Mouse (Mus musculus) embryonic facial prominence, embryonic 10.5 days (tissue): ENCODE measurements around the gene Slamf9. TPM values are rescaled to one million over a fixed set of nuclear protein-coding genes. Genes with fewer than 3 reads are reported as not detected.

Experiments
- DNase-seq: peaks from one replicate; pipeline ENCODE4 v3.0.0-alpha.2; 2017; ENCODE audit warnings: low spot score
- H3K27ac ChIP-seq: fragments of 300-500 bp; sonication (generic); replicated peaks from 2 replicates; pipeline ENCODE4 v1.5.1; 2016; ENCODE audit warnings: mild to moderate bottlenecking
- H3K27me3 ChIP-seq: fragments of 300-500 bp; sonication (generic); replicated peaks from 2 replicates; pipeline ENCODE4 v1.6.1; 2016; ENCODE audit warnings: low read depth, mild to moderate bottlenecking; ENCODE audit not compliant: poor library complexity, severe bottlenecking
- H3K36me3 ChIP-seq: fragments of 300-500 bp; sonication (generic); replicated peaks from 2 replicates; pipeline ENCODE4 v1.6.1; 2016; ENCODE audit warnings: mild to moderate bottlenecking, moderate library complexity
- H3K4me1 ChIP-seq: fragments of 300-500 bp; sonication (generic); 2 replicates; pipeline ENCODE4 v1.6.1; 2016
- H3K4me3 ChIP-seq: fragments of 300-500 bp; sonication (generic); 2 replicates; pipeline ENCODE4 v1.5.1; 2016; ENCODE audit warnings: mild to moderate bottlenecking, moderate library complexity
- H3K9me3 ChIP-seq: fragments of 300-500 bp; sonication (generic); 2 replicates; pipeline ENCODE4 v1.6.1; 2016; ENCODE audit warnings: mild to moderate bottlenecking
- WGBS: fragments of 180-500 bp; shearing (Covaris S2); methylation state at CpG from one replicate; pipeline ENCODE4 v1.1.7; 2016; 5-methylcytosine and 5-hydroxymethylcytosine counted together
- polyA plus RNA-seq: library from polyadenylated mRNA; unstranded; fragments of >200 nt; fragmentation: Nextera tagmentation; extraction: Ambion mirVana; gene quantifications from 2 replicates; pipeline ENCODE4 v1.2.1, GENCODE M21; 2016

The Slamf9 gene
- polyA plus RNA-seq, 1 experiment from 2014 or later = not detected

- Histone ChIP-seq H3K9me3 (no peaks in the 10 kb centered on the region), H3K27ac (peak overlapping the region; percentile 40)
- 24% methylated on average over 13 of the region's 13 CpGs for WGBS
Measured at GRCm38 (mm10) chr1:172510421-172510972, 35.3 kb downstream of the Slamf9 start.

GRCm38 (mm10) chr1:172512962-172513361 is 37.8 kb downstream of the Slamf9 start:
- H3K4me3 ChIP-seq = 0 out of 2 replicates have a peak overlapping the region, but pooled peaks have one; percentile 21
- DNase-seq = peak; percentile 51
- peaks cover 35% of the 10 kb centered on the region for H3K4me1 ChIP-seq
- no peaks in the 10 kb centered on the region for H3K36me3 ChIP-seq
- H3K27me3 ChIP-seq = 0 out of 2 replicates have a peak, but pooled peaks cover 3% of the 10 kb centered on the region
- H3K9me3 ChIP-seq = peaks cover 6% of the 10 kb centered on the region; the same call in 1 of the 2 replicates
- peak overlapping the region; percentile 78 for H3K27ac ChIP-seq
- WGBS = 26% methylated on average over 13 of the region's 13 CpGs

More at GRCm38 (mm10) chr1:172510421-172510972, 35.3 kb downstream of the Slamf9 start:
- Histone ChIP-seq H3K4me3 (peak overlapping the region; percentile 30), H3K27me3 (0 out of 2 replicates have a peak, but pooled peaks cover 3% of the 10 kb centered on the region), H3K36me3 (peaks cover 9% of the 10 kb centered on the region; the same call in 1 of the 2 replicates), H3K4me1 (peaks cover 39% of the 10 kb centered on the region)
- DNase-seq = peak; percentile 40

GRCm38 (mm10) chr1:172513525-172514212 is 38.5 kb downstream of the Slamf9 start:
- DNase-seq = peak; percentile 38
- 80% methylated on average over 17 of the region's 17 CpGs for WGBS
- peak overlapping the region; percentile 78; the same call in 1 of the 2 replicates for H3K27ac ChIP-seq
- H3K36me3 ChIP-seq = no peaks in the 10 kb centered on the region
- no peak overlapping the region for H3K4me3 ChIP-seq
- peaks cover 6% of the 10 kb centered on the region; the same call in 1 of the 2 replicates for H3K9me3 ChIP-seq
- 0 out of 2 replicates have a peak, but pooled peaks cover 3% of the 10 kb centered on the region for H3K27me3 ChIP-seq
- peaks cover 35% of the 10 kb centered on the region for H3K4me1 ChIP-seq

GRCm38 (mm10) chr1:172514213-172514529 is 39.0 kb downstream of the Slamf9 start:
- 84% methylated on average over 4 of the region's 4 CpGs for WGBS

DNA sequence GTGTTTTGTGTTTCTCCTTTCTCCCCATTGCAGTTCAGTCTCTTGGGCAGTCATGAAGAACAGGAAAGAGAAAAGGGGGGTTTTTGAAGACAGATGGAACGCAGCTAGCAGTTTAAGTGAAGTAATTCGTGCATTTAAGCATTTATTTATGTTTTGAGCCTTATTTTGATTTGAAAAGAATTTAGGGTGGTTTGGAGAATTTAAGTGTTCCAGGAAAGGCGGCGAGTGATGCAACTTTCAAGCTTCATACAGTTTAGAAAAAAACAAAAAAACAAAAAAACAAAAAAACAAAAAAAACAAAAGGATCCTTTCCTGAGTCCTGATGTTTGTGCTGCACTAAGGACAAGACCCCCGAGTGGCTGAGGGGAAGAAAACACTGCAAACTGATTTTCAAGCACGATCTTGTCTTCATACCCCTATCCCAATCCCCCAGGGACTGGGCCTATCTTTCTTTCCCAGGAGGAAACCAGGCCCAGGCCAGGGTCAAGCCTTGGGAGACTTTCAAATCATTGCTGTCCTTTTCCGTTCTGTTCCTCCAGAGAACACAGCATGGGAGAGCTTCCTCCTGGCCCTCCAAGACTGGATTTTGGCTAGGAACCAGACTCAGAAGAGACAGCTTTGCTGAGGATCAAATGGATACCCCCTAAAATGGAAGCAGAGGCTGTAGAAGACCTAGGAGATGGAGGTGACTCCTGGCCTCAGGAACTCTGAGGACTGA is 39.6 kb downstream of the Slamf9 start:
- no peak overlapping the region; the same call in 1 of the 2 replicates for H3K27ac ChIP-seq

More at GRCm38 (mm10) chr1:172514213-172514529, 39.0 kb downstream of the Slamf9 start:
- no peak overlapping the region for H3K4me3 ChIP-seq
- H3K27me3 ChIP-seq = 0 out of 2 replicates have a peak, but pooled peaks cover 3% of the 10 kb centered on the region
- H3K27ac ChIP-seq = no peak overlapping the region; the same call in 1 of the 2 replicates
- H3K9me3 ChIP-seq = peaks cover 6% of the 10 kb centered on the region; the same call in 1 of the 2 replicates
- H3K36me3 ChIP-seq = no peaks in the 10 kb centered on the region
- H3K4me1 ChIP-seq = peaks cover 35% of the 10 kb centered on the region
- no peak for DNase-seq

GRCm38 (mm10) chr1:172515396-172515795 is 40.2 kb downstream of the Slamf9 start:
- Histone ChIP-seq H3K9me3 (peaks cover 6% of the 10 kb centered on the region; the same call in 1 of the 2 replicates), H3K27ac (no peak overlapping the region), H3K4me3 (no peak overlapping the region)

More for the DNA sequence above, 39.6 kb downstream of the Slamf9 start:
- Histone ChIP-seq H3K36me3 (no peaks in the 10 kb centered on the region), H3K4me1 (peaks cover 34% of the 10 kb centered on the region), H3K4me3 (no peak overlapping the region), H3K27me3 (peaks cover 5% of the 10 kb centered on the region; the same call in 1 of the 2 replicates), H3K9me3 (peaks cover 6% of the 10 kb centered on the region; the same call in 1 of the 2 replicates)
- 78% methylated on average over 7 of the region's 7 CpGs for WGBS
- no peak for DNase-seq

DNA sequence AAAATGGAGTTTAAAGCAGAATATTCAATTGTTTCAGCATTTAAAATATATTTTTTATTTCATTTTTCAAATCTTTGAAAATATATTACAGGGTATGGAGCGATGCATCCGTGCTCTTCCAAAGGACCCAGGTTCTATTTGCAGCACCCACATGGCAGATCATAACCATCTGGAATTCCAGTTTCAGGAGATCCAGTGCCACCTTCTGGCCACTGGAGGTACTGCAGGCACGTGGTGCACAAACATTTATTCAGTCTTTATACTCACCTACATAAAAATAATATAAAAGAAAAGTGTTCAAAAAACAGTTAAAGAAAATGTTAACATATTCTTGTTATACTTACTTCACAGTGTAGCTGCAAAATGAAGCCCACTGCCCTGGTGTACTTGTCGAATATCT is 42.9 kb downstream of the Slamf9 start:
- H3K36me3 ChIP-seq = no peaks in the 10 kb centered on the region
- H3K27me3 ChIP-seq = peaks cover 16% of the 10 kb centered on the region; the same call in 1 of the 2 replicates
- H3K4me1 ChIP-seq = peaks cover 33% of the 10 kb centered on the region
- peaks cover 6% of the 10 kb centered on the region; the same call in 1 of the 2 replicates for H3K9me3 ChIP-seq
- no peak for DNase-seq
- WGBS = 75% methylated on average over 4 of the region's 4 CpGs
- H3K27ac ChIP-seq = no peak overlapping the region
- H3K4me3 ChIP-seq = no peak overlapping the region

More at GRCm38 (mm10) chr1:172515396-172515795, 40.2 kb downstream of the Slamf9 start:
- DNase-seq = no peak
- H3K4me1 ChIP-seq = peaks cover 35% of the 10 kb centered on the region
- peaks cover 10% of the 10 kb centered on the region; the same call in 1 of the 2 replicates for H3K27me3 ChIP-seq
- 72% methylated on average over 1 of the region's 1 CpGs for WGBS
- H3K36me3 ChIP-seq = no peaks in the 10 kb centered on the region

DNA sequence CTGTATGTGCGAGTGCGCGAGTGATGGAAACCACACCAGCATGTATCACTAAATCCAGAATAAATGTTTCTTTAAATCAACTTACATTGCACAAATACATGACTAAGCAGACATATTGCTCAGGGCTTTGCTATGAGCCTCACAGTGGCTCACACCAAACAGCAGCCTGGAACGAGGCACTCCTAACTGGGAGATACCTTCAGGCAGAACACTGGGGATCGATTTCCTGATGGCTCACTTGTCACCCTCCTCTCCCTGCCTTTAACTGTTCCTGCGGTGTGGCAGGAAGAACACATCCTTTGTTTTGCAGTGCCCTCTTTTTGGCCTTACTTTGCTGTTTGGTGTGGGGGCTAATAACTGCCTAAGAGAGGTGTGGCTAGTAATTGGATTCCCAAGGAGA is 44.5 kb downstream of the Slamf9 start:
- no peaks in the 10 kb centered on the region for H3K36me3 ChIP-seq
- peak overlapping the region; percentile 71; the same call in 1 of the 2 replicates for H3K27ac ChIP-seq
- H3K4me1 ChIP-seq = peaks cover 25% of the 10 kb centered on the region
- WGBS = 57% methylated on average over 6 of the region's 6 CpGs
- peaks cover 13% of the 10 kb centered on the region; the same call in 1 of the 2 replicates for H3K27me3 ChIP-seq
- no peak for DNase-seq
- H3K9me3 ChIP-seq = peaks cover 6% of the 10 kb centered on the region; the same call in 1 of the 2 replicates
- H3K4me3 ChIP-seq = no peak overlapping the region

DNA sequence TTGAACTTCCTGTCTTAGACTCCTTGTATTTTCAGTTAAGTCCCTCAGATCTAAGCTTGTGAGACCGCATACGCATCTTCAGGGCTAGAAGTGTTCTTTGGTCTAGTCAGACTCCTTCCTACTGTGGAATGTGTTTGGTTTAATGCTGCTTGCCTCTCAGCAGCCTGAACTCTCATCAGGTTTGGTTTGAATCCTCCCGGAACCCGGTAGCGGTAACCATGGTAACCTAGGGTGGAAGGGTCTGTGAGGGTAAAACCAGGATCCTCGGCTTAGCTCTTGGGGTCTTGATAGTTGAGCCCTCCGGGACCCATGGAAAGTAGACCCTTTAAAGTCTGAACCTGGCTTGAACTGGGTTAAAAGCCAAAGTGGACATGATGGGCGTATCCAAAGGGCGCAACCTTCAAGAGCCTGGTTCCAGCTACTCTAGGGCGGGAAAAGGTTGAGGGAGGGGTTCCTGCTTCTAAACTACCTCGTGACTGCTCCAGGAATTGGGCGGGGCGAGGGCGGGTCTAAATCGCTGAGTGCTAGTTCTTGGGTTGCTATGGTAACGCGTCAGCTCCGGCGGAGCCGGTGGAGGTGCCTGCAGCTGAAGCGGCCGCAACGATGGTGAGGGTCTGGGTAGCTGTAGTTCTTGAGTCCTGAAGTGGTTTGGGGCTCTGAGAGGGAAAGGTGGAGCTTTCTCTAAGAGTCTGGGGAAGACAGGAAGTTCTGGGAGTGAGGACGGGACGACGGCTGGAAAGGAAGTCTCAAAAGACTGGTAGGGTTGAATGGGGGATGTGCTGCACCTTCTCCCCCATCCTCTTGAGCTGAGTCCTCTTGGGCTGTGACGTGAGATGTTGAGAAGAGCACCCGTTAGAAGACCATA is 45.6 kb downstream of the Slamf9 start, which contains the start of gene Cfap45:
Cfap45 (plus strand) TSS at position 226 of the 865 bp plus-strand sequence.
- Histone ChIP-seq H3K27me3 (peaks cover 13% of the 10 kb centered on the region; the same call in 1 of the 2 replicates), H3K9me3 (peaks cover 6% of the 10 kb centered on the region; the same call in 1 of the 2 replicates), H3K27ac (peak within 1 kb of the TSS; percentile 71), H3K4me1 (peaks cover 33% of the 10 kb centered on the region), H3K4me3 (peak within 1 kb of the TSS; percentile 48), H3K36me3 (no peaks in the 10 kb centered on the region)
- DNase-seq = peak; percentile 95
- 3% methylated on average over 28 of the region's 28 CpGs for WGBS

- H3K27ac ChIP-seq = no peak overlapping the region
- H3K4me3 ChIP-seq = no peak overlapping the region
- no peak for DNase-seq
- peaks cover 2% of the 10 kb centered on the region; the same call in 1 of the 2 replicates for H3K9me3 ChIP-seq
- peaks cover 38% of the 10 kb centered on the region for H3K4me1 ChIP-seq
- 63% methylated on average over 7 of the region's 7 CpGs for WGBS
- H3K27me3 ChIP-seq = peaks cover 30% of the 10 kb centered on the region
- H3K36me3 ChIP-seq = no peaks in the 10 kb centered on the region
Measured at GRCm38 (mm10) chr1:172522524-172522923, 47.4 kb downstream of the Slamf9 start.

DNA sequence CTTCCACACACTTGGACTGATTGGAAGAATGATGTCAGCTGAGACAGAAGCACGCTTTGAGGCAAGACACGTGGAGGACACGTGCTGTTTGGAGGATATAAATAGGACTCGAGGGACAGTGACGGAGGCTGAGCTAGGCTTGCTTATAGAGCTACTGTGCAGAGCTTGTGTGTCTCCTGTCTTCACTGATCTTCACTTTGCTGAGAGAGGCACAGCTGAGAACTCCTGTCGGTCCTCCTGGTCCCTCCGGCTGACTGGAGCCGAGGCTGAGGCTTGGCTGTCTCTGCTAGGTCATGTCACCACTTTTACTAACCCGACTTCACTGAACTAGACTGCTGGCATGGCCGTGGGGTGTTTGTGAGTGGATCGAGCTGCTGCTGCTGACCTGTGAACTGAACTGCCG is 48.5 kb downstream of the Slamf9 start:
- 73% methylated on average over 12 of the region's 12 CpGs for WGBS
- H3K9me3 ChIP-seq = no peaks in the 10 kb centered on the region

More for the DNA sequence above, 48.5 kb downstream of the Slamf9 start:
- peaks cover 36% of the 10 kb centered on the region for H3K27me3 ChIP-seq
- no peak for DNase-seq
- H3K36me3 ChIP-seq = no peaks in the 10 kb centered on the region
- peaks cover 38% of the 10 kb centered on the region for H3K4me1 ChIP-seq
- no peak overlapping the region for H3K27ac ChIP-seq
- H3K4me3 ChIP-seq = no peak overlapping the region
